ENCODE assay signal across 9 mouse cellular contexts in the genomic region with DNA sequence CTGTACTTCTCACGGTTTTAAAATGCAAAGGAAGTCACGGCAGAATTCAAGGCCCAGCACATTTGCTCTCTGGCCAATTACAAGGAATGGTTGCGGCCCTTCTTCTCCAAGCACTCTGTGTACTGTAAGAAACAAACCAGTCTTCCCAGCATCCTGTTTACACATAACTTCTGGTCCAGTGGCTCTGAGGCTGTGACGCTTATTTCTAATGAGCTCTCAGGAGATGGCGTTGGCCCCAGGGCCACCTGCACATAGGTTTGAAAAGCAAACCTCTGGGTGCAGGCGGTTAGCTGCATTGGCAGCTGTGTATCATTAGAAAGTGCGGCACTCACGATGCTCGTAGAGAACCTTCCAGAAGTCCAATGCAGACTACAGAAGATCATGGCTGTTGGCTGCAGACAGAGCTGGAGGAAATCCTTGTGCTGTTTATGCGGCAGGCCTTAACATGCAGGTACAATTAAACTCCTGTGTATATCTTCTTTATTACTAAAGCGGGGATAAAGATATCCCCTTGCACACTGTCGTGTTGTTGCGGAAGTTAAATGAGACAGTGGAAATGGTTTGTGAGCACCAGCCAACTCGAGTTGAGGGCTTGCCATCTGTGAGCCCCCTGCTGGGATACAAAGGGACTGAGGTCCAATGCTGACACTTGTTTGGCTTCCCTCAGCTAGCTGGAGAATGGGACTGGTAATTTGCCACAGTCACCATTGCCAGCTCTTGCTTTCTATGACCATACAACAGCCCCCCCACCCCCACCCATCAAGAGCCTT.
DNase-seq lines count a peak whose midpoint lies in the region; ATAC-seq and TF ChIP-seq lines count a peak whose summit lies in the region.
"Had no signal": no experiment of that assay in that cellular context is flagged by ENCODE, and none has a peak within 500 bp of the region (broad histone marks: within the 10 kb centered on the region; RNA-seq: fewer than 3 reads in every experiment).

No protein-coding gene starts in this region.

- no peak overlapping the region for H3K4me2 ChIP-seq in heart, postnatal 0 days (ENCODE audit: low read depth, low read length)
- no peak overlapping the region for H3K4me2 ChIP-seq in heart, embryonic 11.5 days
- H3K4me2 ChIP-seq: embryonic facial prominence, embryonic 12.5 days had no signal

- DNase-seq in heart, postnatal 0 days (ENCODE audit: low spot score): no peak
- DNase-seq in right cerebral cortex, adult 18-20 months: peak; percentile 45
- DNase-seq in right cerebral cortex, postnatal 36 days (ENCODE audit: low spot score in 2 of 2): no peak
- DNase-seq in layer of hippocampus, adult 9-11 months: peak; percentile 39
- DNase-seq in embryo, embryonic 10.5 days (ENCODE audit: low spot score): no peak

- H3K9ac ChIP-seq in heart, postnatal 0 days (replicated peaks; ENCODE audit: low read depth, low read length): no peak overlapping the region
- H3K9ac ChIP-seq in heart, embryonic 11.5 days (ENCODE audit: low read depth, low read length): no peak overlapping the region
- H3K9ac ChIP-seq: embryonic facial prominence, embryonic 12.5 days had no signal

- ATAC-seq in heart, postnatal 0 days (ENCODE audit: insufficient read depth, low read depth): no peak
- ATAC-seq in heart, embryonic 11.5 days (replicated peaks; ENCODE audit: insufficient number of reproducible peaks, low FRiP score, low TSS enrichment): no peak
- no peak for ATAC-seq in erythroblast, adult 5-6 weeks (replicated peaks; ENCODE audit: low FRiP score, poor library complexity, severe bottlenecking)

- peak; percentile 21; the same call in 1 of the 2 replicates for TF ChIP-seq CTCF in heart, postnatal 0 days (IDR thresholded peaks at IDR 0.05; ENCODE audit: low read depth)
- no peak for TF ChIP-seq CTCF in small intestine, adult 2 months (IDR thresholded peaks at IDR 0.05; ENCODE audit: extremely low read depth, insufficient read length, insufficient replicate concordance, low read depth, low read length)

- no peaks in the 10 kb centered on the region for H3K9me3 ChIP-seq in heart, postnatal 0 days (replicated peaks; ENCODE audit: control insufficient read depth, low read length)
- no peaks in the 10 kb centered on the region for H3K9me3 ChIP-seq in heart, embryonic 11.5 days (replicated peaks; ENCODE audit: control insufficient read depth, low read length)
- H3K9me3 ChIP-seq: embryonic facial prominence, embryonic 12.5 days had no signal

- H3K27ac ChIP-seq in heart, postnatal 0 days (ENCODE audit: low read depth): no peak overlapping the region
- no peak overlapping the region for H3K27ac ChIP-seq in heart, embryonic 11.5 days (ENCODE audit: low read depth, low read length)
- peak overlapping the region; percentile 43; the same call in 1 of the 2 replicates for H3K27ac ChIP-seq in small intestine, adult 2 months (ENCODE audit: insufficient read depth, low read depth, low read length)
- H3K27ac ChIP-seq: embryonic facial prominence, embryonic 12.5 days had no signal

- 88% methylated on average over 14 of the region's 14 CpGs for WGBS in heart, postnatal 0 days
- WGBS in heart, embryonic 11.5 days (ENCODE audit: insufficient replicate concordance): 82% methylated on average over 14 of the region's 14 CpGs
- WGBS in small intestine, adult 2 months: 78% methylated on average over 14 of the region's 14 CpGs

- no peak for TF ChIP-seq EP300 in heart, postnatal 0 days (IDR thresholded peaks at IDR 0.05; ENCODE audit: low read depth)

- H3K4me1 ChIP-seq in heart, postnatal 0 days (ENCODE audit: control insufficient read depth, insufficient read depth): peaks cover 6% of the 10 kb centered on the region
- H3K4me1 ChIP-seq in heart, embryonic 11.5 days (ENCODE audit: control insufficient read depth, insufficient read depth, low read length): peaks cover 6% of the 10 kb centered on the region
- H3K4me1 ChIP-seq in small intestine, adult 2 months (ENCODE audit: control insufficient read depth, insufficient read depth, insufficient read length, low read length): no peaks in the 10 kb centered on the region
- H3K4me1 ChIP-seq: embryonic facial prominence, embryonic 12.5 days had no signal

- no peak overlapping the region for H3K4me3 ChIP-seq in heart, postnatal 0 days (ENCODE audit: low read depth, low read length)
- H3K4me3 ChIP-seq in heart, embryonic 11.5 days (ENCODE audit: low read depth, low read length): no peak overlapping the region
- H3K4me3 ChIP-seq in small intestine, adult 2 months (ENCODE audit: low read depth, low read length): no peak overlapping the region
- H3K4me3 ChIP-seq: embryonic facial prominence, embryonic 12.5 days had no signal

- H3K36me3 ChIP-seq in heart, postnatal 0 days (replicated peaks; ENCODE audit: control insufficient read depth, insufficient read depth, low read length): no peaks in the 10 kb centered on the region
- H3K36me3 ChIP-seq in heart, embryonic 11.5 days (ENCODE audit: control insufficient read depth, insufficient read depth, low read length): no peaks in the 10 kb centered on the region
- no peaks in the 10 kb centered on the region for H3K36me3 ChIP-seq in small intestine, adult 2 months (ENCODE audit: control insufficient read depth, insufficient read depth, low read length)
- H3K36me3 ChIP-seq: embryonic facial prominence, embryonic 12.5 days had no signal

- no peak for TF ChIP-seq POLR2A in small intestine, adult 2 months (IDR thresholded peaks at IDR 0.05; ENCODE audit: low read depth, low read length)

- no peaks in the 10 kb centered on the region for H3K27me3 ChIP-seq in heart, postnatal 0 days (ENCODE audit: control insufficient read depth, insufficient read depth, low read length)
- no peaks in the 10 kb centered on the region for H3K27me3 ChIP-seq in heart, embryonic 11.5 days (ENCODE audit: control insufficient read depth, insufficient read depth, low read length)
- no peaks in the 10 kb centered on the region for H3K27me3 ChIP-seq in small intestine, adult 2 months (ENCODE audit: control insufficient read depth, insufficient read depth, low read length)
- H3K27me3 ChIP-seq: embryonic facial prominence, embryonic 12.5 days had no signal

Comparison
In these comparisons a context has a peak if more than half of its experiments do, and no peak if none do; other contexts are left out.
1. DNase-seq: peak in right cerebral cortex, adult 18-20 months (single experiment) and layer of hippocampus, adult 9-11 months (single experiment); none in heart, postnatal 0 days (single experiment), right cerebral cortex, postnatal 36 days (0 of 2) and embryo, embryonic 10.5 days (single experiment).